Mouse (Mus musculus) MEL (cell line): ENCODE data around the gene Nup35. TPM values are rescaled to one million over a fixed set of nuclear protein-coding genes. Genes with fewer than 3 reads are reported as not detected.

Experiments used
- DNase-seq: peaks from one replicate; pipeline ENCODE4 v3.0.0; 2011; ENCODE audit warnings: low read depth, low spot score
- H3K27ac ChIP-seq: 2 replicates; pipeline ENCODE4 v1.5.1; 2012; ENCODE audit warnings: low read depth, mild to moderate bottlenecking, control low read depth, low read length, moderate library complexity; ENCODE audit not compliant: control insufficient read depth
- H3K27me3 ChIP-seq, 2 experiments: fragments of 150-350 bp in 1 of 2; sonication (generic) in 1 of 2; 2 replicates each; pipeline ENCODE4 v1.6.1; 2012; ENCODE audit warnings: low read length in 2 of 2, mild to moderate bottlenecking in 2 of 2, improper control_type of control experiment in 1 of 2, moderate library complexity in 1 of 2; ENCODE audit not compliant: insufficient read depth in 2 of 2, control insufficient read depth in 1 of 2
- H3K36me3 ChIP-seq, 2 experiments: 2 replicates each; pipeline ENCODE4 v1.6.1; 2012 to 2014; ENCODE audit warnings: low read length in 2 of 2, improper control_type of control experiment in 1 of 2, inconsistent platforms in 1 of 2, mild to moderate bottlenecking in 1 of 2; ENCODE audit not compliant: insufficient read depth in 2 of 2, control insufficient read depth in 1 of 2
- H3K4me1 ChIP-seq, 2 experiments: fragments of 150-350 bp in 1 of 2; sonication (generic) in 1 of 2; 2 replicates each; pipeline ENCODE4 v1.6.1; 2012; ENCODE audit warnings: low read length in 2 of 2, improper control_type of control experiment in 1 of 2, mild to moderate bottlenecking in 1 of 2; ENCODE audit not compliant: insufficient read depth in 2 of 2, control insufficient read depth in 1 of 2
- H3K4me3 ChIP-seq, 2 experiments: fragments of 150-350 bp in 1 of 2; sonication (generic) in 1 of 2; 2 replicates each; pipeline ENCODE4 v1.5.1; 2012; ENCODE audit warnings: low read depth in 2 of 2, low read length in 2 of 2, mild to moderate bottlenecking in 2 of 2, moderate library complexity in 2 of 2, control low read depth in 1 of 2, improper control_type of control experiment in 1 of 2; ENCODE audit not compliant: control insufficient read depth in 1 of 2, insufficient read depth in 1 of 2
- H3K79me2 ChIP-seq: 2 replicates; pipeline ENCODE4 v1.6.1; 2012; ENCODE audit warnings: mild to moderate bottlenecking, low read length, moderate library complexity; ENCODE audit not compliant: control insufficient read depth, poor library complexity, insufficient read depth
- H3K9ac ChIP-seq: 2 replicates; pipeline ENCODE4 v1.6.1; 2012; ENCODE audit warnings: low read depth, mild to moderate bottlenecking, control low read depth, low read length, moderate library complexity; ENCODE audit not compliant: control insufficient read depth, poor library complexity, severe bottlenecking
- H3K9me3 ChIP-seq: fragments of 150-350 bp; sonication (generic); replicated peaks from 2 replicates; pipeline ENCODE4 v1.6.1; 2012; ENCODE audit warnings: mild to moderate bottlenecking, low read length, improper control_type of control experiment, moderate library complexity; ENCODE audit not compliant: insufficient read depth
- BHLHE40 ChIP-seq: IDR thresholded peaks from 2 replicates; pipeline ENCODE4 v1.6.1; 2012; ENCODE audit warnings: low read depth, mild to moderate bottlenecking, inconsistent platforms, low read length, improper control_type of control experiment, borderline replicate concordance
- CHD1 ChIP-seq: IDR thresholded peaks from 2 replicates; pipeline ENCODE4 v1.6.1; 2012; ENCODE audit warnings: low read depth, mild to moderate bottlenecking, inconsistent platforms, low read length, improper control_type of control experiment
- CHD2 ChIP-seq: IDR thresholded peaks from 2 replicates; pipeline ENCODE4 v1.6.1; 2011; ENCODE audit warnings: low read length, improper control_type of control experiment
- E2F4 ChIP-seq: IDR thresholded peaks from 2 replicates; pipeline ENCODE4 v1.6.1; 2011; ENCODE audit warnings: low read depth, low read length, improper control_type of control experiment, borderline replicate concordance
- EP300 ChIP-seq, 2 experiments: IDR thresholded peaks; 2 replicates each; pipeline ENCODE4 v1.6.1; 2011; ENCODE audit warnings: improper control_type of control experiment in 2 of 2, low read length in 2 of 2, low read depth in 1 of 2, mild to moderate bottlenecking in 1 of 2
- KAT2A ChIP-seq: conservative IDR thresholded peaks from 2 replicates; pipeline ENCODE4 v1.6.1; 2012; ENCODE audit warnings: low read depth, low read length, improper control_type of control experiment, inconsistent platforms
- MAX ChIP-seq: IDR thresholded peaks from 2 replicates; pipeline ENCODE4 v1.6.1; 2011; ENCODE audit warnings: low read length, improper control_type of control experiment
- POLR2A ChIP-seq, 2 experiments: IDR thresholded peaks; 2 replicates each; pipeline ENCODE4 v1.6.1; 2011 to 2012; ENCODE audit warnings: low read length in 2 of 2, mild to moderate bottlenecking in 2 of 2, control low read depth in 1 of 2, improper control_type of control experiment in 1 of 2, low read depth in 1 of 2, moderate library complexity in 1 of 2; ENCODE audit not compliant: control insufficient read depth in 1 of 2, insufficient read depth in 1 of 2, poor library complexity in 1 of 2
- RAD21 ChIP-seq: IDR thresholded peaks from 2 replicates; pipeline ENCODE4 v1.6.1; 2011; ENCODE audit warnings: mild to moderate bottlenecking, low read depth, low read length, improper control_type of control experiment
- SIN3A ChIP-seq: IDR thresholded peaks from 2 replicates; pipeline ENCODE4 v1.6.1; 2012; ENCODE audit warnings: low read length, improper control_type of control experiment, inconsistent platforms
- TAL1 ChIP-seq: IDR thresholded peaks from 2 replicates; pipeline ENCODE4 v1.6.1; 2012; ENCODE audit warnings: mild to moderate bottlenecking, inconsistent platforms, low read length, moderate library complexity, mixed read lengths
- UBTF ChIP-seq: IDR thresholded peaks from 2 replicates; pipeline ENCODE4 v1.6.1; 2012; ENCODE audit warnings: low read depth, mild to moderate bottlenecking, inconsistent platforms, low read length, improper control_type of control experiment, moderate library complexity, borderline replicate concordance; ENCODE audit not compliant: insufficient read depth
- USF1 ChIP-seq: IDR thresholded peaks from 2 replicates; pipeline ENCODE4 v1.6.1; 2014; ENCODE audit warnings: low read depth, mild to moderate bottlenecking, inconsistent platforms, low read length, improper control_type of control experiment, moderate library complexity
- ZKSCAN1 ChIP-seq: IDR thresholded peaks from 2 replicates; pipeline ENCODE4 v1.6.1; 2012; ENCODE audit warnings: low read depth, mild to moderate bottlenecking, inconsistent platforms, low read length, improper control_type of control experiment, moderate library complexity
- polyA plus RNA-seq, 2 experiments: library from polyadenylated mRNA; stranded (reverse) in 1 of 2; unstranded in 1 of 2; fragments of >175 nt in 1 of 2; fragments of >200 nt in 1 of 2; gene quantifications; 2 replicates each; pipeline versions ENCODE4 v1.2.1 to v1.2.4; 2012; ENCODE audit warnings: low replicate concordance in 2 of 2, low read depth in 1 of 2; ENCODE audit not compliant: insufficient read length in 2 of 2, insufficient read depth in 1 of 2, missing spikeins in 1 of 2
- total RNA-seq: library from RNA; depleted of rRNA; stranded (reverse); fragments of 300-350 nt; gene quantifications from 2 replicates; pipeline ENCODE4 v1.2.3, GENCODE M21; 2012

Gene Nup35
- total and polyA plus RNA-seq, 3 experiments, result 36.1 to 51.5 TPM; not detected in 1

DNA sequence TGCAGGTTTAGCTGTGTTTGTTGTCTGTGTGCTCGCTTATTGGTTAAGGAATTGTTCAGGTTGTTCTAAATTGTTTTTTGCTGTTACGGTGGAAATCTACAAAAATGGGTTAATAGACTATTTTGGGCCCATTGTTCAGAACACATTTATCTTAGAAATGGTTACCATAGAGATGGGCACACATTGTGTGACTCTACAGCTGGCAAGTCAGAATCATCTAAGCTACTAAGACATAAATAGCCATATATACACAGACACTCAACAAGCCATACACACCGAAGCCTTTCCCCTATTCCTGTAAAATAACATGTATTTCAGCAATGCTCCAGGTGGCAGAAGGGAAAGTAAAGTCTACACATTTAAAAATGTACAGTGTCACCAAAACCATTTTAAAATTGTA lies 17.2 kb upstream of the Nup35 start:
- H3K27me3 ChIP-seq, result no peaks in the 10 kb centered on the region
- DNase-seq, result no peak
- no peak for TF ChIP-seq KAT2A
- TF ChIP-seq MAX, result no peak
- TF ChIP-seq USF1, result no peak
- TF ChIP-seq RAD21, result no peak
- no peak for TF ChIP-seq UBTF
- TF ChIP-seq BHLHE40, result no peak
- TF ChIP-seq POLR2A (IDR thresholded peaks at IDR 0.05; ENCODE audit: control insufficient read depth in 1 of 2, insufficient read depth in 1 of 2, low read depth in 1 of 2, low read length in 2 of 2, poor library complexity in 1 of 2), result no peak
- TF ChIP-seq EP300 (IDR thresholded peaks at IDR 0.05; ENCODE audit: low read depth in 1 of 2, low read length in 2 of 2), result no peak
- TF ChIP-seq, all 39 proteins: peak for 0
- H3K9ac ChIP-seq, result no peak overlapping the region
- H3K4me1 ChIP-seq, result peaks cover 6 to 7% of the 10 kb centered on the region in 2 experiments; a peak in 3 of 4 replicates
- H3K79me2 ChIP-seq, result no peaks in the 10 kb centered on the region
- peaks cover 0 to 2% of the 10 kb centered on the region in 2 experiments; a peak in 1 of 4 replicates for H3K36me3 ChIP-seq
- no peaks in the 10 kb centered on the region for H3K9me3 ChIP-seq
- no peak overlapping the region for H3K27ac ChIP-seq
- H3K4me3 ChIP-seq, result no peak overlapping the region

DNA sequence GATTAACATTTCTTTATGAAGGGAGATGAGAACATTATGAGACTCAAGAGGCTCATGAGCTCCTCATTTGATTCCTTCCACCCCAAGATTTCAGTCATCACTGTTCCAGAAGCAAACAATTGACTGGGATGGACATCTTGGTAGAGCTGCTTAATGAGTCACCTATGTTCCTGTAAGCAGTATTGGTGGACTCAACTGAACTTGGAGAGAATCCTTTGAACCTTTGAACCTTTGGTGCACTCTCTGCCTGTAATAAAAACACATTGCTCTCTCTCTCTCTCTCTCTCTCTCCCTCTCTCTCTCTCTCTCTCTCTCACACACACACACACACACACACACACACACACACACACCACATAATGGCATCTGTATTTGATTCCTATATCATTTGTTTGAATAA lies 16.4 kb upstream of the Nup35 start:
- no peaks in the 10 kb centered on the region for H3K27me3 ChIP-seq
- H3K36me3 ChIP-seq, result peaks cover 0 to 2% of the 10 kb centered on the region in 2 experiments; a peak in 1 of 4 replicates
- H3K9me3 ChIP-seq, result no peaks in the 10 kb centered on the region
- no peak overlapping the region for H3K4me3 ChIP-seq
- no peak overlapping the region for H3K27ac ChIP-seq
- no peak for TF ChIP-seq E2F4
- no peak for TF ChIP-seq SIN3A
- no peak for TF ChIP-seq CHD2
- peaks cover 6 to 7% of the 10 kb centered on the region in 2 experiments; a peak in 3 of 4 replicates for H3K4me1 ChIP-seq
- no peak for DNase-seq
- H3K79me2 ChIP-seq, result no peaks in the 10 kb centered on the region
- H3K9ac ChIP-seq, result no peak overlapping the region

DNA sequence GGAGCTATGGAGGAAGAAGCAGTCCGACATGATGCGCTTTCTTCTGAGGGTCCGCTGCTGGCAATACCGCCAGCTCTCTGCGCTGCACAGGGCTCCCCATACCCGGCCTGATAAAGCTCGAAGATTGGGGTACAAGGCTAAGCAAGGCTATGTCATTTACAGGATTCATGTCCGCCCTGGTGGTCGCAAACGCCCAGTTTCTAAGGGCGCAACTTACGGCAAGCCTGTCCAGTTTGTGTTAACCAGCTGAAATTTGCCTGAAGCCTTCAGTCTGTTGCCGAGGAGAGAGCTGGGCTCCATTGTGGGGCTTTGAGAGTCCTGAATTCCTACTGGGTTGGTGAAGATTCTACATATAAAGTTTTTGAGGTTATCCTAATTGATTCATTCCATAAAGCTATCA lies 14.3 kb upstream of the Nup35 start:
- TF ChIP-seq TAL1 (no peak), ZKSCAN1 (no peak), CHD1 (no peak)
- Histone ChIP-seq H3K79me2 (no peaks in the 10 kb centered on the region), H3K4me1 (no peaks in the 10 kb centered on the region; a peak in 1 of 4 replicates), H3K27me3 (no peaks in the 10 kb centered on the region), H3K4me3 (no peak overlapping the region), H3K9me3 (no peaks in the 10 kb centered on the region), H3K9ac (no peak overlapping the region), H3K36me3 (no peaks in the 10 kb centered on the region), H3K27ac (no peak overlapping the region)
- DNase-seq, result no peak
